Mouse (Mus musculus) limb, embryonic 10.5 days (tissue): Measurements from ENCODE around the gene Ccdc6. TPM values are rescaled to one million over a fixed set of nuclear protein-coding genes. Genes with fewer than 3 reads are reported as not detected.
A peak's percentile ranks its signal among the peaks of the same experiment; 100 is the strongest.

Experiments
- DNase-seq: peaks from one replicate; pipeline ENCODE4 v3.0.0-alpha.2; 2017; ENCODE audit warnings: low spot score
- H3K27ac ChIP-seq: fragments of 300-500 bp; sonication (generic); 2 replicates; pipeline ENCODE4 v1.5.1; 2016; ENCODE audit warnings: mild to moderate bottlenecking
- H3K27me3 ChIP-seq: fragments of 300-500 bp; sonication (generic); 2 replicates; pipeline ENCODE4 v1.6.1; 2016; ENCODE audit warnings: low read depth, mild to moderate bottlenecking; ENCODE audit not compliant: poor library complexity, severe bottlenecking
- H3K36me3 ChIP-seq: fragments of 300-500 bp; sonication (generic); 2 replicates; pipeline ENCODE4 v1.6.1; 2016; ENCODE audit warnings: mild to moderate bottlenecking, moderate library complexity
- H3K4me1 ChIP-seq: fragments of 300-500 bp; sonication (generic); 2 replicates; pipeline ENCODE4 v1.6.1; 2016
- H3K4me3 ChIP-seq: fragments of 300-500 bp; sonication (generic); 2 replicates; pipeline ENCODE4 v1.5.1; 2016; ENCODE audit warnings: mild to moderate bottlenecking, moderate library complexity
- H3K9me3 ChIP-seq: fragments of 300-500 bp; sonication (generic); replicated peaks from 2 replicates; pipeline ENCODE4 v1.6.1; 2016; ENCODE audit warnings: mild to moderate bottlenecking
- WGBS: fragments of 180-500 bp; shearing (Covaris S2); methylation state at CpG from one replicate; pipeline ENCODE4 v1.1.7; 2016; 5-methylcytosine and 5-hydroxymethylcytosine counted together
- polyA plus RNA-seq: library from polyadenylated mRNA; unstranded; fragments of >200 nt; fragmentation: Nextera tagmentation; extraction: Ambion mirVana; gene quantifications from 2 replicates; pipeline ENCODE4 v1.2.1, GENCODE M21; 2016

Ccdc6 gene
- polyA plus RNA-seq, 1 experiment from 2014 or later: 15.8 TPM

GRCm38 (mm10) chr10:70194283-70194682 is 97.4 kb downstream of the Ccdc6 start:
- no peaks in the 10 kb centered on the region for H3K9me3 ChIP-seq
- H3K27me3 ChIP-seq: no peaks in the 10 kb centered on the region
- H3K4me1 ChIP-seq: peaks cover 17% of the 10 kb centered on the region
- peaks cover 39% of the 10 kb centered on the region for H3K36me3 ChIP-seq
- no peak overlapping the region for H3K27ac ChIP-seq
- no peak overlapping the region for H3K4me3 ChIP-seq
- no peak for DNase-seq
- WGBS: 65% methylated on average over 9 of the region's 9 CpGs

GRCm38 (mm10) chr10:70195279-70195678 is 98.4 kb downstream of the Ccdc6 start:
- Histone ChIP-seq H3K27ac (peak overlapping the region; percentile 46), H3K27me3 (no peaks in the 10 kb centered on the region), H3K4me1 (peaks cover 17% of the 10 kb centered on the region), H3K4me3 (no peak overlapping the region), H3K36me3 (peaks cover 29% of the 10 kb centered on the region), H3K9me3 (no peaks in the 10 kb centered on the region)
- WGBS: 77% methylated on average over 7 of the region's 7 CpGs
- DNase-seq: no peak

- peak; percentile 41 for DNase-seq
Measured at GRCm38 (mm10) chr10:70195786-70196185, 98.9 kb downstream of the Ccdc6 start.

GRCm38 (mm10) chr10:70196666-70197065 is 99.7 kb downstream of the Ccdc6 start:
- DNase-seq: no peak
- no peaks in the 10 kb centered on the region for H3K27me3 ChIP-seq
- no peak overlapping the region for H3K4me3 ChIP-seq
- H3K27ac ChIP-seq: no peak overlapping the region
- H3K4me1 ChIP-seq: peaks cover 17% of the 10 kb centered on the region
- whole genome bisulfite sequencing: 91% methylated on average over 6 of the region's 6 CpGs
- no peaks in the 10 kb centered on the region for H3K9me3 ChIP-seq
- H3K36me3 ChIP-seq: peaks cover 17% of the 10 kb centered on the region

More at GRCm38 (mm10) chr10:70195786-70196185, 98.9 kb downstream of the Ccdc6 start:
- 52% methylated on average over 7 of the region's 7 CpGs for WGBS
- peaks cover 17% of the 10 kb centered on the region for H3K4me1 ChIP-seq
- H3K27ac ChIP-seq: peak overlapping the region; percentile 46; the same call in 1 of the 2 replicates
- no peaks in the 10 kb centered on the region for H3K9me3 ChIP-seq
- peaks cover 25% of the 10 kb centered on the region for H3K36me3 ChIP-seq
- no peaks in the 10 kb centered on the region for H3K27me3 ChIP-seq
- no peak overlapping the region for H3K4me3 ChIP-seq

- Histone ChIP-seq H3K4me3 (no peak overlapping the region), H3K27ac (no peak overlapping the region), H3K9me3 (no peaks in the 10 kb centered on the region), H3K27me3 (no peaks in the 10 kb centered on the region), H3K4me1 (peaks cover 17% of the 10 kb centered on the region), H3K36me3 (peaks cover 12% of the 10 kb centered on the region)
- no peak for DNase-seq
- WGBS: 97% methylated on average over 2 of the region's 2 CpGs
Measured at GRCm38 (mm10) chr10:70197601-70198000, 100.7 kb downstream of the Ccdc6 start.

- Histone ChIP-seq H3K27ac (no peak overlapping the region), H3K27me3 (no peaks in the 10 kb centered on the region), H3K9me3 (no peaks in the 10 kb centered on the region), H3K4me3 (no peak overlapping the region), H3K36me3 (peaks cover 8% of the 10 kb centered on the region), H3K4me1 (peaks cover 17% of the 10 kb centered on the region)
- no peak for DNase-seq
- 78% methylated on average over 6 of the region's 6 CpGs for WGBS
Measured at GRCm38 (mm10) chr10:70198012-70198411, 101.1 kb downstream of the Ccdc6 start.

GRCm38 (mm10) chr10:70198951-70199463 is 102.1 kb downstream of the Ccdc6 start:
- Histone ChIP-seq H3K4me3 (no peak overlapping the region), H3K36me3 (0 out of 2 replicates have a peak, but pooled peaks cover 2% of the 10 kb centered on the region), H3K27ac (no peak overlapping the region), H3K4me1 (peaks cover 18% of the 10 kb centered on the region), H3K27me3 (no peaks in the 10 kb centered on the region), H3K9me3 (no peaks in the 10 kb centered on the region)
- no peak for DNase-seq
- WGBS: 94% methylated on average over 7 of the region's 7 CpGs

GRCm38 (mm10) chr10:70199466-70200210 is 102.7 kb downstream of the Ccdc6 start:
- Histone ChIP-seq H3K9me3 (no peaks in the 10 kb centered on the region), H3K27ac (no peak overlapping the region), H3K4me1 (peaks cover 19% of the 10 kb centered on the region), H3K36me3 (no peaks in the 10 kb centered on the region), H3K27me3 (no peaks in the 10 kb centered on the region), H3K4me3 (no peak overlapping the region)
- no peak for DNase-seq
- WGBS: 91% methylated on average over 6 of the region's 6 CpGs

GRCm38 (mm10) chr10:70200889-70201500 is 104.1 kb downstream of the Ccdc6 start:
- Histone ChIP-seq H3K4me1 (peaks cover 16% of the 10 kb centered on the region), H3K36me3 (no peaks in the 10 kb centered on the region), H3K27me3 (no peaks in the 10 kb centered on the region), H3K4me3 (no peak overlapping the region), H3K9me3 (no peaks in the 10 kb centered on the region), H3K27ac (no peak overlapping the region)
- 72% methylated on average over 12 of the region's 12 CpGs for WGBS
- no peak for DNase-seq

GRCm38 (mm10) chr10:70204505-70205399 is 107.8 kb downstream of the Ccdc6 start, which contains the start of gene Mrln:
TSS of gene Mrln (plus strand) at chr10:70204664.
- peak within 1 kb of the TSS; percentile 43; the same call in 1 of the 2 replicates for H3K27ac ChIP-seq
- peaks cover 14% of the 10 kb centered on the region for H3K4me1 ChIP-seq
- H3K36me3 ChIP-seq: no peaks in the 10 kb centered on the region
- H3K4me3 ChIP-seq: no peak within 1 kb of the TSS
- DNase-seq: no peak
- H3K27me3 ChIP-seq: no peaks in the 10 kb centered on the region
- H3K9me3 ChIP-seq: no peaks in the 10 kb centered on the region
- 57% methylated on average over 17 of the region's 17 CpGs for WGBS

- DNase-seq: no peak
- 87% methylated on average over 9 of the region's 9 CpGs for WGBS
- no peaks in the 10 kb centered on the region for H3K4me1 ChIP-seq
- no peak overlapping the region for H3K27ac ChIP-seq
- H3K36me3 ChIP-seq: no peaks in the 10 kb centered on the region
- H3K4me3 ChIP-seq: no peak overlapping the region
- H3K27me3 ChIP-seq: no peaks in the 10 kb centered on the region
- no peaks in the 10 kb centered on the region for H3K9me3 ChIP-seq
Measured at GRCm38 (mm10) chr10:70211281-70211680, 114.4 kb downstream of the Ccdc6 start.

GRCm38 (mm10) chr10:70220971-70221370 is 124.0 kb downstream of the Ccdc6 start:
- WGBS: 77% methylated on average over 5 of the region's 5 CpGs

More at GRCm38 (mm10) chr10:70220971-70221370, 124.0 kb downstream of the Ccdc6 start:
- Histone ChIP-seq H3K27me3 (no peaks in the 10 kb centered on the region), H3K4me3 (no peak overlapping the region), H3K9me3 (no peaks in the 10 kb centered on the region), H3K36me3 (no peaks in the 10 kb centered on the region), H3K27ac (no peak overlapping the region), H3K4me1 (no peaks in the 10 kb centered on the region)
- no peak for DNase-seq
